Mouse (Mus musculus): ENCODE results near the gene Cdca8. TPM values are rescaled to one million over a fixed set of nuclear protein-coding genes. Genes with fewer than 3 reads are reported as not detected.

Gene Cdca8
- polyA plus RNA-seq, 1 experiment: not detected

DNA sequence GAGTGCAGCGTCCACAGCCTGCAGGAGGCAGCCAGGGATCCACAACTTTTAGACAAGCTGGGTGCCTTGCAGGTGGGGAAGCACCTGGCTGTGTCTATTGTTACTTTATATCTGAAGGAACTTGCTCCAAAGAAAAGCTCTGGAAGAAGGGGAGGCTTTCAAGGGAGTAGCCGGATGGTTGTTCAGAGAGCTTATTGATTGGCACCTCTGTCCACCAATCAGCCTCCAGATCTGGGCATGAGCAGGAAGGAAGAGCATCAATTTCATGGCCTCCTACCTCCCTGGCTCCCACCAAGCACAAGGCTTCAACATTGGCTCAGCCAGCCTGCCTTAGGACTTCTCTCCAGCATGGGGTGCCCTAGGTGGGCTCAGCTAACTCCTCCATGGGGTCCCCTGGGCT is 34.2 kb upstream of the Cdca8 start:
- Histone ChIP-seq H3K4me3 (ENCODE audit: insufficient read depth, low read depth, low read length) (no peak overlapping the region), H3K27ac (ENCODE audit: insufficient read depth, low read depth, low read length) (no peak overlapping the region), H3K4me1 (ENCODE audit: control insufficient read depth, insufficient read depth, low read length) (no peaks in the 10 kb centered on the region)
- TF ChIP-seq POLR2A (IDR thresholded peaks at IDR 0.05; ENCODE audit: insufficient read depth, low read depth, low read length) (no peak), CTCF (IDR thresholded peaks at IDR 0.05; ENCODE audit: insufficient read depth, low read depth, low read length) (no peak)
- 81% methylated on average over 2 of the region's 2 CpGs for WGBS

DNA sequence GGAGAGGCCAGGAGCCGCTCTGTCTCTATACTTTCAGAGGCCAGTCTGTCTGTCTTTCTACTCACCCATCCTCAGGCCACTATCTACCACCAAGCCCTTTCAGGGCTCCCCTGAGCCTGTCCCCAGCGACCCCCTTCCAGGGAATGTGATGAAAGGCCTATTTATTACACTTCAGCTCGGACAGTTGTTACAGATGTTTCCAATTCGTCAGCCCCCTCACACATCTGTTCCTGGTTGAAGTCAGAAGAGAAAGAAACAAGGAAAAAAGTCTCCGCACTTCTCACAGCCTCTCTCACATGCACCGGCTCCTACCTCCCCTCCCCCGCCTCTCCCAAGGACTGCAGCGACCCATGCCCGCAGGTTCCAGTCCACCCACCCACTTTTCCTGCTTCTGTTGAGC is 33.2 kb upstream of the Cdca8 start:
- 59% methylated on average over 9 of the region's 9 CpGs for WGBS
- no peak for TF ChIP-seq POLR2A (IDR thresholded peaks at IDR 0.05; ENCODE audit: insufficient read depth, low read depth, low read length)
- TF ChIP-seq CTCF (IDR thresholded peaks at IDR 0.05; ENCODE audit: insufficient read depth, low read depth, low read length): no peak
- H3K4me3 ChIP-seq (ENCODE audit: insufficient read depth, low read depth, low read length): no peak overlapping the region
- no peaks in the 10 kb centered on the region for H3K4me1 ChIP-seq (ENCODE audit: control insufficient read depth, insufficient read depth, low read length)
- H3K27ac ChIP-seq (ENCODE audit: insufficient read depth, low read depth, low read length): no peak overlapping the region

DNA sequence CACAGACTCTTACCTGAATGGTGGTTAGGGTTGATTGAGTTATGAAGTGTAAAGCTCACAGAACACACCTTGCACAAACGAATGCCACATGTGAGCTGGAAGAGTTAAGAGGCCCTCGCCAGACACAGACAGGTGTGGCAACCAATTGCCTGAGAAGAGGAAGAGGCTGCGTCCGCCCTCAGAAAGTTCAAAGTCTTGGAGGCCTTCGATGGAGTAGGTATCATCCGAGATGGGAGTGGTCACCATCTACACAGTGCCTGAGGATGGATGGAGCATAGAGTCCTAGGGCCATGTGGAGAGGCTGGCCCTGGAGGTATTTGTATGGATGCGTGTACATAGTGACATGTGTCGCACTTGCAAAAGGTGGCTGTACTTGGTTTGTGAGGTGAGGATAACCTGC is 32.0 kb upstream of the Cdca8 start:
- Histone ChIP-seq H3K4me1 (ENCODE audit: control insufficient read depth, insufficient read depth, low read length) (no peaks in the 10 kb centered on the region), H3K27ac (ENCODE audit: insufficient read depth, low read depth, low read length) (no peak overlapping the region)
- no peak for TF ChIP-seq CTCF (IDR thresholded peaks at IDR 0.05; ENCODE audit: insufficient read depth, low read depth, low read length)
- TF ChIP-seq POLR2A (IDR thresholded peaks at IDR 0.05; ENCODE audit: insufficient read depth, low read depth, low read length): no peak

GRCm38 (mm10) chr4:124970677-124971076 is 31.6 kb upstream of the Cdca8 start:
- Histone ChIP-seq H3K4me1 (ENCODE audit: control insufficient read depth, insufficient read depth, low read length) (no peaks in the 10 kb centered on the region), H3K27ac (ENCODE audit: insufficient read depth, low read depth, low read length) (no peak overlapping the region), H3K4me3 (ENCODE audit: insufficient read depth, low read depth, low read length) (no peak overlapping the region)
- 42% methylated on average over 5 of the region's 5 CpGs for WGBS
- TF ChIP-seq POLR2A (IDR thresholded peaks at IDR 0.05; ENCODE audit: insufficient read depth, low read depth, low read length) (no peak), CTCF (IDR thresholded peaks at IDR 0.05; ENCODE audit: insufficient read depth, low read depth, low read length) (no peak)

More for the DNA sequence above, 32.0 kb upstream of the Cdca8 start:
- no peak overlapping the region for H3K4me3 ChIP-seq (ENCODE audit: insufficient read depth, low read depth, low read length)
- 90% methylated on average over 8 of the region's 8 CpGs for WGBS

DNA sequence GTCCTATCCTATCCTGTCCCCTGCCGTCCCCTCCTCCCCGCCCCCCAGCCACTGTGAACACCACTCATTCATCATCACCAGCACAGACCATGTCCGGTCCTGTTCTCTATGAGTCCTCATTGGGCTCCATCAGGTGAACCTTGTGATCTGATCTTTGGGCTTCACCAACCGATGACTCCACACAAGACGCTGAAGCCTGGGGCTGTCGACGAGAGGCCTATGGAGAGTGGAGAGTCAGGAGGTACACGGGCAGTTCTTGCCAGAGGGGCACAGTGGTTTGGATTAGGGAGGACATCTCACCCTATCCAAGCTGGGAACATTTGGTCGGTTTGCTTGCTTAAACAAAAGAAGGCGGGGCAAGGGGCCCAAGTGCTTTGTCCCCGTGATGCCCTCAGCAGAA is 31.1 kb upstream of the Cdca8 start:
- 79% methylated on average over 11 of the region's 11 CpGs for WGBS
- Histone ChIP-seq H3K27ac (ENCODE audit: insufficient read depth, low read depth, low read length) (no peak overlapping the region), H3K4me1 (ENCODE audit: control insufficient read depth, insufficient read depth, low read length) (no peaks in the 10 kb centered on the region), H3K4me3 (ENCODE audit: insufficient read depth, low read depth, low read length) (no peak overlapping the region)
- TF ChIP-seq CTCF (IDR thresholded peaks at IDR 0.05; ENCODE audit: insufficient read depth, low read depth, low read length) (no peak), POLR2A (IDR thresholded peaks at IDR 0.05; ENCODE audit: insufficient read depth, low read depth, low read length) (no peak)

DNA sequence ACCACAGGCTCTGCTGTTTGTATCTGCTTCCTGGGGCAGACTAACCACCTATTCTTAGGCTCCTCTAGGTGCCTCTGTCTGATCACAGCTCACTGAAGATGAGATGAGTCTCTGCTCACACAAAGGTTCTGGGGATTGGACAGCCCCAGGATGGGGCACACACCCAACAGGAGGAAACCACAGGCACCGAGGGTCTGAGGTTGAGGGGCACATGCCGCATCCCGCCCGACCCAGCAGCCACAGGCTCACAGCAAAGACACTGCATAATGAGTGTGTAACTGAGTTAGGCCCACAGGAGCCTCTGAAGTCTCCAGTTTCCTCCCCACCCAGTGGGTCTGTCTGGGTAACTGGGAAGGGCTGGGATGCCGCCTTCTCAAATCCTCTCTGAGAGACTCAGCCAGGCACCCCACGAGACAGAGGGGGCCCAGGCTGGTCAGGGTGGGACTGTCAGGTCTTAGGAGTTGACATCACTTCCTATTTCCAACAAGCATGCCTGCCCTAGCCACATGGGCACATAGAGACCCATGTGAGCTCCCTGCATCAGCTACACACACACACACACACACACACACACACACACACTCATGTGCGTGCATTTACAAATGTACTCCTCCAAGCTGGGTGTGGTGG is 30.2 kb upstream of the Cdca8 start:
- TF ChIP-seq CTCF (IDR thresholded peaks at IDR 0.05; ENCODE audit: insufficient read depth, low read depth, low read length) (no peak), POLR2A (IDR thresholded peaks at IDR 0.05; ENCODE audit: insufficient read depth, low read depth, low read length) (no peak)
- 64% methylated on average over 7 of the region's 7 CpGs for WGBS

GRCm38 (mm10) chr4:124968711-124969110 is 29.6 kb upstream of the Cdca8 start:
- Histone ChIP-seq H3K27ac (ENCODE audit: insufficient read depth, low read depth, low read length) (no peak overlapping the region), H3K4me1 (ENCODE audit: control insufficient read depth, insufficient read depth, low read length) (no peaks in the 10 kb centered on the region), H3K4me3 (ENCODE audit: insufficient read depth, low read depth, low read length) (no peak overlapping the region)
- TF ChIP-seq CTCF (IDR thresholded peaks at IDR 0.05; ENCODE audit: insufficient read depth, low read depth, low read length) (no peak), POLR2A (IDR thresholded peaks at IDR 0.05; ENCODE audit: insufficient read depth, low read depth, low read length) (no peak)
- 30% methylated on average over 6 of the region's 6 CpGs for WGBS

More for the DNA sequence above, 30.2 kb upstream of the Cdca8 start:
- Histone ChIP-seq H3K4me1 (ENCODE audit: control insufficient read depth, insufficient read depth, low read length) (no peaks in the 10 kb centered on the region), H3K27ac (ENCODE audit: insufficient read depth, low read depth, low read length) (no peak overlapping the region), H3K4me3 (ENCODE audit: insufficient read depth, low read depth, low read length) (no peak overlapping the region)

- 28% methylated on average over 8 of the region's 8 CpGs for WGBS
These were observed 25.9 kb upstream of the Cdca8 start for GRCm38 (mm10) chr4:124964912-124965599.

GRCm38 (mm10) chr4:124962576-124962975 is 23.5 kb upstream of the Cdca8 start:
- WGBS: 57% methylated on average over 11 of the region's 11 CpGs
- Histone ChIP-seq H3K4me3 (ENCODE audit: insufficient read depth, low read depth, low read length) (no peak overlapping the region), H3K27ac (ENCODE audit: insufficient read depth, low read depth, low read length) (no peak overlapping the region), H3K4me1 (ENCODE audit: control insufficient read depth, insufficient read depth, low read length) (no peaks in the 10 kb centered on the region)
- no peak for TF ChIP-seq CTCF (IDR thresholded peaks at IDR 0.05; ENCODE audit: insufficient read depth, low read depth, low read length)
- no peak for TF ChIP-seq POLR2A (IDR thresholded peaks at IDR 0.05; ENCODE audit: insufficient read depth, low read depth, low read length)

More at GRCm38 (mm10) chr4:124964912-124965599, 25.9 kb upstream of the Cdca8 start:
- no peak for TF ChIP-seq CTCF (IDR thresholded peaks at IDR 0.05; ENCODE audit: insufficient read depth, low read depth, low read length)
- TF ChIP-seq POLR2A (IDR thresholded peaks at IDR 0.05; ENCODE audit: insufficient read depth, low read depth, low read length): no peak
- H3K4me3 ChIP-seq (ENCODE audit: insufficient read depth, low read depth, low read length): no peak overlapping the region
- no peak overlapping the region for H3K27ac ChIP-seq (ENCODE audit: insufficient read depth, low read depth, low read length)
- no peaks in the 10 kb centered on the region for H3K4me1 ChIP-seq (ENCODE audit: control insufficient read depth, insufficient read depth, low read length)
